Mouse (Mus musculus) midbrain, embryonic 16.5 days (tissue): ENCODE data around the gene Nedd9. TPM values are rescaled to one million over a fixed set of nuclear protein-coding genes. Genes with fewer than 3 reads are reported as not detected.

Experiments used
- ATAC-seq: fragments of 200-750 bp; cut with Nextera tagmentation; 2 replicates; pipeline ENCODE4 v1.8.0; 2017; ENCODE audit warnings: moderate TSS enrichment
- H3K27ac ChIP-seq: fragments of 300-500 bp; sonication (generic); 2 replicates; pipeline ENCODE4 v1.5.1; 2014; ENCODE audit warnings: mild to moderate bottlenecking, low read length, mixed read lengths
- H3K27me3 ChIP-seq: fragments of 300-500 bp; sonication (generic); 2 replicates; pipeline ENCODE4 v1.6.1; 2014; ENCODE audit warnings: low read depth, low read length, mixed read lengths; ENCODE audit not compliant: control insufficient read depth, insufficient read depth
- H3K36me3 ChIP-seq: fragments of 300-500 bp; sonication (generic); 2 replicates; pipeline ENCODE4 v1.6.1; 2014; ENCODE audit warnings: mild to moderate bottlenecking, low read length, moderate library complexity, mixed read lengths; ENCODE audit not compliant: control insufficient read depth, insufficient read depth
- H3K4me1 ChIP-seq: fragments of 300-500 bp; sonication (generic); 2 replicates; pipeline ENCODE4 v1.6.1; 2014; ENCODE audit warnings: mild to moderate bottlenecking, low read length, mixed read lengths; ENCODE audit not compliant: control insufficient read depth, insufficient read depth
- H3K4me2 ChIP-seq: fragments of 300-500 bp; sonication (generic); 2 replicates; pipeline ENCODE4 v1.6.1; 2014; ENCODE audit warnings: mild to moderate bottlenecking, low read length, mixed read lengths
- H3K4me3 ChIP-seq: fragments of 300-500 bp; sonication (generic); 2 replicates; pipeline ENCODE4 v1.5.1; 2014; ENCODE audit warnings: low read depth, mild to moderate bottlenecking, low read length, moderate library complexity, mixed read lengths
- H3K9ac ChIP-seq: fragments of 300-500 bp; sonication (generic); 2 replicates; pipeline ENCODE4 v1.6.1; 2014; ENCODE audit warnings: low read depth, low read length, mixed read lengths
- H3K9me3 ChIP-seq: fragments of 300-500 bp; sonication (generic); replicated peaks from 2 replicates; pipeline ENCODE4 v1.6.1; 2014; ENCODE audit warnings: mild to moderate bottlenecking, low read length, mixed read lengths; ENCODE audit not compliant: control insufficient read depth, poor library complexity, severe bottlenecking
- WGBS: fragments of 180-500 bp; shearing (Covaris S2); extraction: QIAGEN DNeasy Blood & Tissue Kit; methylation state at CpG from one replicate; pipeline ENCODE4 v1.1.7; 2014; 5-methylcytosine and 5-hydroxymethylcytosine counted together
- polyA plus RNA-seq: library from polyadenylated mRNA; unstranded; fragments of >200 nt; fragmentation: Nextera tagmentation; extraction: Ambion mirVana; gene quantifications from 2 replicates; pipeline ENCODE4 v1.2.1, GENCODE M21; 2015

Gene Nedd9
- polyA plus RNA-seq, 1 experiment from 2014 or later, result 12.8 TPM

- H3K4me1 ChIP-seq, result no peaks in the 10 kb centered on the region
- 68% methylated on average over 3 of the region's 3 CpGs for WGBS
- ATAC-seq, result no peak
- no peaks in the 10 kb centered on the region for H3K36me3 ChIP-seq
- no peak overlapping the region for H3K9ac ChIP-seq
- H3K9me3 ChIP-seq, result no peaks in the 10 kb centered on the region
- no peaks in the 10 kb centered on the region for H3K27me3 ChIP-seq
- H3K4me2 ChIP-seq, result no peak overlapping the region
- H3K27ac ChIP-seq, result no peak overlapping the region
- H3K4me3 ChIP-seq, result no peak overlapping the region
Measured at GRCm38 (mm10) chr13:41400289-41400688, 86.9 kb downstream of the Nedd9 start.

- 88% methylated on average over 2 of the region's 2 CpGs for WGBS
- H3K4me2 ChIP-seq, result no peak overlapping the region
- H3K9me3 ChIP-seq, result no peaks in the 10 kb centered on the region
- no peaks in the 10 kb centered on the region for H3K36me3 ChIP-seq
- H3K9ac ChIP-seq, result no peak overlapping the region
- no peaks in the 10 kb centered on the region for H3K4me1 ChIP-seq
- H3K27me3 ChIP-seq, result no peaks in the 10 kb centered on the region
- H3K4me3 ChIP-seq, result no peak overlapping the region
- ATAC-seq, result no peak
- no peak overlapping the region for H3K27ac ChIP-seq
Measured at GRCm38 (mm10) chr13:41392191-41392590, 95.0 kb downstream of the Nedd9 start.

DNA sequence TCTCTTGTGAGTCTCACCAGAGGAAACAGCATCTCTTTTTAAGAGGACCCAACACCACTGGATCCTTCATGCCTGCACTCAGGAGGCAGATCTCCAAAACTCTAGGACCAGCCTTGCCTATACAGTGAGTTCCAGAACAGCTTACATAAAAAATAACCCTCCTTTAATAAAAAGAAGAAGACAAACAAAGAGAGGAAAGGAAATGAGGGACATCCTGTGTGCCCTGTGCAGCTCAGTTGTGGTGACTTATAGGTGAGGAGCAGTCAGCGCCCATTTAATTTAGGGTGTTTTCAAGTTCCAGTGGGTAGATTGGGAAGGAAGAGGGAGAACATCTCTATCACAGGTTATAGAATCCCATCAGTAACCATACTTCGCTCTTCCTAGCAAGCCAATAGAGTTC is 96.5 kb downstream of the Nedd9 start:
- Histone ChIP-seq H3K9me3 (no peaks in the 10 kb centered on the region), H3K9ac (no peak overlapping the region), H3K4me2 (no peak overlapping the region), H3K4me1 (no peaks in the 10 kb centered on the region), H3K27me3 (no peaks in the 10 kb centered on the region), H3K27ac (no peak overlapping the region), H3K4me3 (no peak overlapping the region), H3K36me3 (no peaks in the 10 kb centered on the region)
- no peak for ATAC-seq
- 100% methylated on average over 2 of the region's 2 CpGs for WGBS

DNA sequence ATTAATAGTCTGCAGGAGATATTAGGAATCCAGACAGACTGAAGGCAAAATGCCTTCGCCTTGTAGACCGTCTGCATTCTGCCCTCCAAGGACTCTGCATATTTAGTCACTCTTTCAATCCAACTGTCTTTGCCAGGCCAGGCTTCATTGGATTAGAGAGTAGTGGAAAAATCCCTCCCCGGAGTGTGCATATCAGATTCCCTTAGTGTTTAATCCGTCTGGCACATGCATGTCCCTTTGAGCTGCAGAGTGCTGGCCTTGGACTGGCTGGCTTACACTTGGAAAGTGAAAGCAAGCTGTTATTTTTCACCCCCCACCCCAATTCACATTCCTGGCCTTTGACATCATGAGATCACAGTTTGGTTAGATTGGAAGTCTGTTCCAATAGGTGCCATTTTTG is 100.6 kb downstream of the Nedd9 start:
- Histone ChIP-seq H3K4me2 (no peak overlapping the region), H3K4me3 (no peak overlapping the region), H3K36me3 (no peaks in the 10 kb centered on the region), H3K27ac (no peak overlapping the region), H3K4me1 (no peaks in the 10 kb centered on the region), H3K27me3 (no peaks in the 10 kb centered on the region), H3K9me3 (no peaks in the 10 kb centered on the region), H3K9ac (no peak overlapping the region)
- 36% methylated on average over 4 of the region's 4 CpGs for WGBS
- ATAC-seq, result no peak

DNA sequence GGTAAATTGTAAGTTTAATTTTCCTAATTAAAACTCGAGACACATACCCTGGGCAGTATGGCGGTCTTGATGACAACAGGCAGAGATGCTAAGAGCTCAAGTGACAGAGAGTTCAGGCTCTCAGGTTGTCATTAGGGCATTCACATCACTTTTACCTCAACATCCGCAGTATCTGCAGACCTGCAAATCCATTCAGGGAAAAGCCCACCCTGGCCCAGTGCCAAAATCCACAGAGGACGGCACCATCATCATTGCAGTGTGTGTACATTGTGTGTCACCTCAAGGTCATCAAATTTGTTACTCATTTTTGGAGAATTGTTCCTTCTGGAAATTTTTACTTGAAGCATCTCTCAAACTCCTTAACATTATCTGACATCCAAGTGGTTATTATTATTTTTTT is 102.3 kb downstream of the Nedd9 start:
- Histone ChIP-seq H3K27ac (no peak overlapping the region), H3K27me3 (no peaks in the 10 kb centered on the region), H3K9me3 (no peaks in the 10 kb centered on the region), H3K36me3 (no peaks in the 10 kb centered on the region), H3K9ac (no peak overlapping the region), H3K4me1 (no peaks in the 10 kb centered on the region), H3K4me2 (no peak overlapping the region), H3K4me3 (no peak overlapping the region)
- 82% methylated on average over 4 of the region's 4 CpGs for WGBS
- ATAC-seq, result no peak

GRCm38 (mm10) chr13:41382635-41383034 is 104.5 kb downstream of the Nedd9 start:
- H3K36me3 ChIP-seq, result no peaks in the 10 kb centered on the region
- H3K27me3 ChIP-seq, result no peaks in the 10 kb centered on the region
- no peak overlapping the region for H3K4me3 ChIP-seq
- H3K27ac ChIP-seq, result no peak overlapping the region
- H3K4me2 ChIP-seq, result no peak overlapping the region
- no peak overlapping the region for H3K9ac ChIP-seq
- H3K4me1 ChIP-seq, result no peaks in the 10 kb centered on the region
- no peaks in the 10 kb centered on the region for H3K9me3 ChIP-seq
- ATAC-seq, result no peak

GRCm38 (mm10) chr13:41381806-41382546 is 105.2 kb downstream of the Nedd9 start:
- Histone ChIP-seq H3K36me3 (no peaks in the 10 kb centered on the region), H3K9ac (no peak overlapping the region), H3K4me2 (no peak overlapping the region), H3K4me3 (no peak overlapping the region), H3K27ac (no peak overlapping the region), H3K9me3 (no peaks in the 10 kb centered on the region), H3K27me3 (no peaks in the 10 kb centered on the region), H3K4me1 (no peaks in the 10 kb centered on the region)
- no peak for ATAC-seq
- 91% methylated on average over 5 of the region's 5 CpGs for WGBS

- no peaks in the 10 kb centered on the region for H3K36me3 ChIP-seq
- no peaks in the 10 kb centered on the region for H3K4me1 ChIP-seq
- no peak for ATAC-seq
- no peak overlapping the region for H3K27ac ChIP-seq
- H3K27me3 ChIP-seq, result no peaks in the 10 kb centered on the region
- H3K9me3 ChIP-seq, result no peaks in the 10 kb centered on the region
- H3K4me2 ChIP-seq, result no peak overlapping the region
- 86% methylated on average over 7 of the region's 7 CpGs for WGBS
- no peak overlapping the region for H3K4me3 ChIP-seq
- no peak overlapping the region for H3K9ac ChIP-seq
Measured at GRCm38 (mm10) chr13:41381041-41381805, 105.9 kb downstream of the Nedd9 start.

DNA sequence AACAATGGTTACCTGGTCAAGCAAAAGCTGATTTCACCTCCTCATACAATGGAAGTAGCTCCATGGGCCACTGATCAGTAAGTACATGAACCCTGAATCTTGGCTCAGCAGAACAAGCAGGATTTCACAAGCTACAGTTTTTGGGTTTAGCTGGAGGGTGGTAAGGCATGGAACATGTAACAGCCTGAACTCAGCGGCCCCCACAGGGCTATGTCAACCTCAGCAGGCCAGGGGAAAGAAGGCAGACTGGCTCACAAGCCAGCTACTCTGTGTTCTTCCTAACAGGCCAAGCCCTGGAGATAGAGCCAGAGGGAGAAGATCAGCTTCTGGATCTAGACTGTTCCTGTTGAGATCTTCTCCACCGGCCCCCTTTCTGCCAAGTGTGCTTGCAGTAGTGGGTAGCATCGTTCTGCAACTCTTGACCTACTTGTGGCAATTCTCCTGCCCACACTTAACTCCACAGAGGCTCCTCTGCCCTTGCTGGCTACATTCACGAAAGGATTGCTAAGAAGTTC is 107.2 kb downstream of the Nedd9 start:
- ATAC-seq, result no peak
- Histone ChIP-seq H3K27ac (no peak overlapping the region), H3K4me1 (no peaks in the 10 kb centered on the region), H3K36me3 (no peaks in the 10 kb centered on the region), H3K9ac (no peak overlapping the region), H3K4me3 (no peak overlapping the region), H3K9me3 (no peaks in the 10 kb centered on the region), H3K4me2 (no peak overlapping the region), H3K27me3 (no peaks in the 10 kb centered on the region)
- WGBS, result 89% methylated on average over 4 of the region's 4 CpGs
